Mouse (Mus musculus) T-cell, adult 2 months (primary cell): ENCODE data around the gene Dpysl5.

Experiments used
- DNase-seq: peaks from one replicate; pipeline ENCODE4 v3.0.0; 2022; ENCODE audit warnings: low spot score

The Dpysl5 gene

GRCm38 (mm10) chr5:30765596-30766370, 54.4 kb downstream of the Dpysl5 start:
- no peak for DNase-seq

GRCm38 (mm10) chr5:30768082-30768481, 56.7 kb downstream of the Dpysl5 start:
- DNase-seq = no peak

- DNase-seq = no peak
Measured at GRCm38 (mm10) chr5:30768598-30768997, 57.2 kb downstream of the Dpysl5 start.

GRCm38 (mm10) chr5:30769075-30769474, 57.7 kb downstream of the Dpysl5 start:
- no peak for DNase-seq

GRCm38 (mm10) chr5:30774601-30775371, 63.4 kb downstream of the Dpysl5 start:
- DNase-seq = peak; percentile 60

GRCm38 (mm10) chr5:30780699-30781098, 69.3 kb downstream of the Dpysl5 start:
- DNase-seq = no peak

GRCm38 (mm10) chr5:30781147-30781546, 69.8 kb downstream of the Dpysl5 start:
- DNase-seq = no peak

- DNase-seq = no peak
Measured at GRCm38 (mm10) chr5:30787381-30787780, 76.0 kb downstream of the Dpysl5 start.

GRCm38 (mm10) chr5:30790047-30790446, 78.7 kb downstream of the Dpysl5 start:
- DNase-seq = no peak

GRCm38 (mm10) chr5:30796125-30796524, 84.8 kb downstream of the Dpysl5 start:
- peak; percentile 54 for DNase-seq

- DNase-seq = no peak
Measured at GRCm38 (mm10) chr5:30797482-30797881, 86.1 kb downstream of the Dpysl5 start.

- no peak for DNase-seq
Measured at GRCm38 (mm10) chr5:30797982-30798381, 86.6 kb downstream of the Dpysl5 start.

GRCm38 (mm10) chr5:30798965-30799364, 87.6 kb downstream of the Dpysl5 start:
- DNase-seq = no peak

- no peak for DNase-seq
Measured at GRCm38 (mm10) chr5:30802724-30803467, 91.5 kb downstream of the Dpysl5 start.

GRCm38 (mm10) chr5:30806106-30806505, 94.7 kb downstream of the Dpysl5 start:
- DNase-seq = peak; percentile 62

- peak; percentile 84 for DNase-seq
Measured at GRCm38 (mm10) chr5:30814424-30815119, 103.2 kb downstream of the Dpysl5 start, which contains the start of gene Mapre3. Gene Mapre3, plus strand, starts transcription at chr5:30814641.

- DNase-seq = no peak
Measured at GRCm38 (mm10) chr5:30815120-30815465, 103.7 kb downstream of the Dpysl5 start.

- no peak for DNase-seq
Measured at GRCm38 (mm10) chr5:30816261-30816791, 105.0 kb downstream of the Dpysl5 start.

GRCm38 (mm10) chr5:30818758-30819309, 107.5 kb downstream of the Dpysl5 start:
- no peak for DNase-seq

GRCm38 (mm10) chr5:30822689-30823088, 111.3 kb downstream of the Dpysl5 start:
- DNase-seq = no peak

GRCm38 (mm10) chr5:30823091-30823490, 111.7 kb downstream of the Dpysl5 start:
- no peak for DNase-seq
